Mouse (Mus musculus): Measurements from ENCODE around the gene Dusp23.

Gene Dusp23

DNA sequence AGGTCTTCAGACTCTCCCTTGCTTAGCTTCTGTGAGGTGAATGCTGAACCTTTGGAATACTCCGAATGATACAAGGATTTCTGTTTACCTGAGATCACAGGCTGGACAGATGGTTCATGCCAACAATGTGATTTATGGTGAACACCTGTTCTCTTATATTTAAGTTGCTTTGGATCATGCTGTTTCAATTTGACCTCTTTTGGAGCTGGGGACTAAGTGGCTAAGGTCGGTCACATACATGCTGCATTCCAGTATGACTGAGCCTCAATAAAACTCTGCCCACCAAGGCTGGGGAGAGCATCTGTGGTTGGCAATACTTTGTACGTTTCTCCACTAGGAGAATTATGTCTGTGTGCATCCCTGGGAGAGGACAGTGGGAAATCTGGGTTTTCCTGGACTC lies 8.7 kb downstream of the Dusp23 start:
- ATAC-seq (ENCODE audit: insufficient number of reproducible peaks, low FRiP score, low TSS enrichment), result no peak

DNA sequence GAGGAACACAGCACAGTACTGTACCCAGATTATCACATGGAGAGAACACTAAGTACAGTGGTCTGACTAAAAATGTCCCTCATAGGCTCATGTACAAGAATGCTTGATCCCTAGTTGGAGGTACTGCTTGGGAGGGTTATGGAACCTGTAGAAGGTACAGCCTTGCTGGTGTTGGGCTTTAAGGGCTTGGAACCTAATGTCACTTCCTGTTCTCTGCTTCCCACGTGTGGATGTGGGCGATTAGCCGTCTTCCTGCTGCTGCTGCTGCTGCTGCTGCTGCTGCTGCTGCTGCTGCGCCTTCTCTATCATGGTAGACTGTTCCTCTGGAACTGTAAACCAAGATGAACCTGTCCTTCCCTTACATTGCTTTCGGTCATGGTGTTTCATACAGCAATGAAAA lies 9.2 kb downstream of the Dusp23 start:
- ATAC-seq (ENCODE audit: insufficient number of reproducible peaks, low FRiP score, low TSS enrichment), result no peak

GRCm38 (mm10) chr1:172619235-172619634 lies 13.5 kb downstream of the Dusp23 start:
- ATAC-seq (ENCODE audit: insufficient number of reproducible peaks, low FRiP score, low TSS enrichment), result peak; percentile 74

DNA sequence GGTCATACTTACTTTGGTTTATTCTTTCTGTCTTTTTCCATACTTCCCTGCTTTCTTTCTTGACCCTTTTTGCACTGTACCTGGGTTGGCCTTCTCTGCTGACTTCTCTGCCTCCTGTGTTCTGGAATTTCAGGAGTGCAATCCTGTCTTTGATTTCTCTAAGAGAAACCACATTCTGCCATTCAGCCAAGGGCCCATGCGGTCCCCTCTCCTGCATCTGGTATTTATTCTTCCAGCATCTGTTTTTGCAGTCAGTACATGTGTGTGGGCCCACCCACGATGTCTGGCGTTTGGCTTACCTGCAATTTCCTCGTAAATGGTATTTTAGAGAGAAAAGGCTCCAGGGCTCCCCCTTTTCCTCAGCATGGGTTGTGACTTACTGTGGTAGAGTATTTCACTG lies 14.6 kb downstream of the Dusp23 start:
- ATAC-seq (ENCODE audit: insufficient number of reproducible peaks, low FRiP score, low TSS enrichment), result no peak

- no peak for ATAC-seq (ENCODE audit: insufficient number of reproducible peaks, low FRiP score, low TSS enrichment)
Observed at GRCm38 (mm10) chr1:172617365-172618076, 15.2 kb downstream of the Dusp23 start.

DNA sequence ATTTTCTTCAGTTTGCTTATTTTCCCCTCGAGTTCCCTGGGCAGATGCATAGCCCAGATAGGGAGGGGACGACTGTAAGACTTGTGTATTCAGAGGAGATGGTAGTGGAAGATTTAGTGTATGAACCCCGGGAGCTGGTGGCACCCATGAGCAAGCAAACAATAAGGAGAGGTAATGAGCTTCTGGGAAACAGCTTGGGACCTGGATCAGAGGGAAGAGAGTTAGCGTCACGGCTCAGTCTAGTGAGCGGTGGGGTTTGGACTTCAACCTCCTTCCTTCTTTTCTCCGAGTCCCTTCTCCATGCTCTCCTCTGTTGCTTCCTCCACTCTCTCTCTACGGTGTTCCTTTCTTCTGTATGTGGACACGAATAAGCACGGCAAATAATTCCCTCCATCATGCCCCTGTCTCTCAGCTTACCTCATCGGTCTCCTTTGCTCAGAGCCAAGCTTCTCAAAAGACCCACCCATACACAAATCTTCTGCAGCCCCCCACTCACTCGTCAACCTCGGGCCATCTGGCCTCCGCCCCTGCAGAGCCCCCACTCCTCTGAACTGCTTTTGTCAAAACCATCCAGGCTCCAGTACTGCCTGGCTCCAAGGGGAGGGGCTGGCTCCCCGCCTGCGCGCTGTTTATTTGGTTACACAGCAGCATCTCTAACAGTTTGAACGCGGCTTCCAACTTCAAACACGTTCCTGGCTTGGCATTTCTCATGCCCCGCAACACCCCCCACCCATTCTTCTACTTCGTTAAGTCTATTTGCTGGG lies 16.0 kb downstream of the Dusp23 start:
- ATAC-seq (ENCODE audit: insufficient number of reproducible peaks, low FRiP score, low TSS enrichment), result no peak

- no peak for ATAC-seq (ENCODE audit: insufficient number of reproducible peaks, low FRiP score, low TSS enrichment)
Observed at GRCm38 (mm10) chr1:172615412-172615811, 17.4 kb downstream of the Dusp23 start.

GRCm38 (mm10) chr1:172614654-172615053 lies 18.1 kb downstream of the Dusp23 start:
- ATAC-seq (ENCODE audit: insufficient number of reproducible peaks, low FRiP score, low TSS enrichment), result no peak

- no peak for ATAC-seq (ENCODE audit: insufficient number of reproducible peaks, low FRiP score, low TSS enrichment)
Observed at GRCm38 (mm10) chr1:172612745-172613144, 20.0 kb downstream of the Dusp23 start.

GRCm38 (mm10) chr1:172611304-172611703 lies 21.5 kb downstream of the Dusp23 start:
- no peak for ATAC-seq (ENCODE audit: insufficient number of reproducible peaks, low FRiP score, low TSS enrichment)

DNA sequence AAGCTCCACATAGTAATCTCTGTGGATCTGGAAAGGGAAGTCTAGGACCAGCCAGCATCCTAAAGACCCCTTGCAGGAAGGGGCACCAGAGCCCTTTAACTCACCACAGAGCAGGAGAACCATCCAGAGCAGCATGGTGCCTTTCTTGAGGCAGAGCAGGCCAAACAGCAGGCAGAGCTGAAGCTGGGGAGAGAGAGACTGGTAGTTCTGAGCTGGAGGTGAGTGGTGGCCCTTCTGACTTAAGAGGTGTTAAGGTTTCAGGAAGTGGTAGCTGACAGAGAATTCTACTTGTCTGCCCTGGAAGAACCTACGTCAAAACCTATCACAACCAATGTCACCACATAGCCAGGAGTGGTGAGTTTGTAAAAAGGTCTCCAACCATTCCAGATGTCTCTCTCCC lies 30.4 kb downstream of the Dusp23 start, which contains the start of gene Fcrl6:
TSS of gene Fcrl6 (minus strand) at position 226 of the 400 bp plus-strand sequence.
- ATAC-seq (ENCODE audit: insufficient number of reproducible peaks, low FRiP score, low TSS enrichment), result no peak

GRCm38 (mm10) chr1:172594495-172594894 lies 38.3 kb downstream of the Dusp23 start:
- ATAC-seq (ENCODE audit: insufficient number of reproducible peaks, low FRiP score, low TSS enrichment), result no peak

- no peak for ATAC-seq (ENCODE audit: insufficient number of reproducible peaks, low FRiP score, low TSS enrichment)
Observed at GRCm38 (mm10) chr1:172593956-172594355, 38.8 kb downstream of the Dusp23 start.

- no peak for ATAC-seq (ENCODE audit: insufficient number of reproducible peaks, low FRiP score, low TSS enrichment)
Observed at GRCm38 (mm10) chr1:172593321-172593720, 39.4 kb downstream of the Dusp23 start.

- no peak for ATAC-seq (ENCODE audit: insufficient number of reproducible peaks, low FRiP score, low TSS enrichment)
Observed at GRCm38 (mm10) chr1:172590385-172590784, 42.4 kb downstream of the Dusp23 start, which contains the start of gene Slamf8. Slamf8 (minus strand) TSS chr1:172590568.

DNA sequence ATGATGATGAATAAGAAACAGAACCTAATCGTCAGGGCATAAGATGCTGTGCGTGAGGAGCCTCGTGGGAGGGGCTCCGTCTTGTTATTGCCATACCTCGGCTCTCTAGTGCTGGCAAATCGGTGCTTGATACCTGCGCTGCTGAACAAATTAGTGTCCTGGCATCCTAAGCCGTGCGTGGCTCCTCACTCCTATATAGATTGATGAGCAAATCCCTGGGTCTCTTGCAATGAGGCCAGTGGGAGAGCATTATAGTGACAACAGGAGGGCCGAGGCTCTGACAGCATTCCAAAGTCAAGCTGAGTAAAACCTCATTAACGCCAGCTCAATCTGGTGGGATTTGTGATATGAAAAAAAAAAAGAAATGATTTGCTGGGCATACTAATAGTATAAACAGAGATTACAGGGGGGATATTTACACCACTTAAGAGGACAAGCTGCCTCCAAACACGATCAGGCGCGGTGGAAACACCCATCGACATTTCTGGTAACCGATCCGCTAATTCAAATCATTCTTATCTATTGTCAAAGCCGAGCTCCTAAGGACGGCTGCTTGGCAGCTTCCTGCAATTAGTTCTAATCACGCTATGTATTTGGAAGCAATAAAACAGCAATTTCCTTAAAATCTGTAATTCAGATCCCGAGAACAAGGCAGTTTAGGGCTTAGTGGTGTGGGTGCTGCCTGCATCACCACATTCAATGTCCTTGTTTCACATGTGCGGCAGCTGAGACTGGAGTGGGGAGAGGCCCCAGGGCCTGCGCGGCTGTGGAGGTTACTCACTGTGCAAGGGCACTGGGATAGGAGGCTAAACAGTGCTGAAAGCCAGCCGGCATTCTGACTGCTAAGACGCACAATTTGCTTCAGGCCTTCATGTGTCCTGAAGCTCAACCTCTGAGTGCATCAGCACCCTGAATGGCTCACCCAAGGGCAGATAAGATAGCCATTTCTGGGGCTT lies 46.9 kb downstream of the Dusp23 start:
- no peak for ATAC-seq (ENCODE audit: insufficient number of reproducible peaks, low FRiP score, low TSS enrichment)

DNA sequence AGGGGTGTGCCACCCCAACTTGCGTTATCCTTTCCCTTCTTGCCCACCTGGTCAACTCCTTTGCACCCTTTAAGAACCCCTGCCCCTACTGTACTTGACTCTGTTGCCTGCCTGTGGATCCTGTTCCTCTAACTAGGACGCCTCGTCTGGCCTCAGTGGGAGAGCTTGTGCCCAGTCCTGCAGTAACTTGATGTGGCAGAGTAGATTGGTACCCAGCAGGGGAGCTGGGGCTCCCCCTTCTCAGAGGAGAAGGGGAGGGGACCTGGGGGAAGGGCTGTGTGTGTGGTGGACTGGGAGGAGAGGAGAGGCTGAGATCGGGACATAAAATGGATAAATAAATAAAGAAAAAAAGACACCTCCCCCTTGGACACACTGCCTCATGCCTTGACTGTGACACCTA lies 47.7 kb downstream of the Dusp23 start:
- ATAC-seq (ENCODE audit: insufficient number of reproducible peaks, low FRiP score, low TSS enrichment), result no peak

GRCm38 (mm10) chr1:172584271-172584670 lies 48.5 kb downstream of the Dusp23 start:
- no peak for ATAC-seq (ENCODE audit: insufficient number of reproducible peaks, low FRiP score, low TSS enrichment)

DNA sequence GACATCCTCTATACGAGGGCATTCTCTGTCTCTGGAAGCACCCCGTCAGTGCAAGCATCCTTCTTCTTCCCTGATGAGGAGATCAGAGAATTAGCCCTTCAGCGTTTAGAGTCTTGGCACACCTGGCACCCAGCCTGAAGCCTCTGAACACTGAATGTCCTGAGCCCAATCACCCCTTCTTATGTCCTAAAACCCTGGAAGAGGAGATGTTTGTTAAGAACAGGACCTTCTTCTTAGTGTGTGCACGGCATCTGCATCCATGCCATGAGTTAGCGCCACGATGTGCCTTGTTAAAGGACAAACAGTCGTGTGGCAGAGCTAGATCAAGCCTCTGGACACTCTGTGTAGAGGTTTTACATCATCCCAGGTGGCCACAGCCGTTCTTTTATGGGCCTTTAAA lies 50.3 kb downstream of the Dusp23 start:
- ATAC-seq (ENCODE audit: insufficient number of reproducible peaks, low FRiP score, low TSS enrichment), result no peak
